Mouse (Mus musculus) ovary, postnatal 10 days (tissue): ENCODE results near the gene Arntl.

Experiments used
- DNase-seq: peaks from one replicate; pipeline ENCODE4 v3.0.0; 2022; ENCODE audit warnings: low spot score

Gene Arntl

DNA sequence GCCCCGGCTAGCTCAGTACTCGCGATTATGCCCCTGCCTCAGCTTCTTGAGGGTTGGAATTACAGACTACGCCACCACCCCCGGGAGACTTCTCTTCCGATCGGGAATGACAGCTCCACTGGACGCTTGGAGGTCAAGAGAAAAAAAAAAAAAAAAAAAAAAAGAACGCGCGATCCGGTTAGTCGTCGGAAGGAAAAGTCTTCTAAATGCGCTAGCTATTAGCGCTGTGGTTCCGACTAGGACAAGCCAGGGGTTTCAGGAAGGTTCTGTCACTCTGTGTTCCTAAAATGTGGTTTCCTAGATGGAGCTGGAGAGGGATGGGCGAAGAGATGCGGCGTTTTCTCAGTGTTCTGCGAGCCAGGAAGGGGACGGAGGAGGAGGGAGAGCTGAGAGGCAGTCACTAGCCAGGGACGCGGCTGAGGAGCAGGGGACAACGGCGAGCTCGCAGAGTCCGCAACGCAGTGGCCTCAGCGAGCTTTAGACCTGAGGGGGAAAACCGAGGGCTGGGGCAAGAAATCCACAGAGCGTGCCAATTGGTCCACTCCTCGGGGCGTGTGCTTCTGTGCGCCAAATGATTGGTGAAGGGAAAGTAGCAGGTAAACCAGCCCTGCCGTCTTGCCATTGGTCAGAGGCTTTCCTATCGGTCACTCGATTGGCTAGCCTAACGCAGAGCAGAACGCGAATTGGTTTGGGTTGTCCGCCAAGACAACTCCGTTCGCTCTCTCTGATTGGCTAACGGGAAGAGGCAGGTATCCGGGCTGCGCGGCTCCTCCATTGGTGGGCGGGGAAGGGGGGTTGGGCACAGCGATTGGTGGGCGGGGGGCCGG is at the start of gene Arntl:
TSS of gene Arntl (plus strand) at position 822 of the 827 bp plus-strand sequence.
- peak; percentile 81 for DNase-seq

DNA sequence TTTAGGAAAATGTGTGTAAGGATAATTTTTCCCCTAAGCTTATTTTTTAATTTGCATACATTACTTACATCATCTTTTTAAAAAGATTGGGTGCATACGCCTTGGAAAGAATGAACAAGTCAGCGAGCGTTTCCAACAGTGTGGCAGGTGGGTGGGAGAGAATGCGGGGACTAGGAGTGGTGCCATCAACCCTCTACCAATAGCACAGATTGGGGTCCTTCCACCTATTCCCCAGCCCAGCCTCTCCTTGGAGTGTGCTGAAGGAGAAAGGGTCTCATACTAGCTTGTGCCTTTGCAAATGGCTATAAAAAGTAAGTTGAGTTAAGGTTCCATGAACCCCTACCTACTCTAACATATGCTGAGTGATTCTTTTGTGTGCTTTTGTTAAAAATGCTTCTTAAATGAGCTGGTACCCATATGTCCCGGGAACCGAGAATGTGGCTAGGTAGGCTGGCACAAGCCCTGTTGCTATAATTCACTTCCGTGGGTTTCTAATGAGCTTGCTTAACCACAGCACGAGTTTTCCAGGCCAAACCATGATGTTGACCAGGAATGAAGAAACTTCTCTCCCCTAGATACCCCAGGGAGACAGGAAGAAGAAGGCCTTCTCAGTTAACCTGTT is 46.1 kb upstream of the Arntl start:
- DNase-seq = no peak

DNA sequence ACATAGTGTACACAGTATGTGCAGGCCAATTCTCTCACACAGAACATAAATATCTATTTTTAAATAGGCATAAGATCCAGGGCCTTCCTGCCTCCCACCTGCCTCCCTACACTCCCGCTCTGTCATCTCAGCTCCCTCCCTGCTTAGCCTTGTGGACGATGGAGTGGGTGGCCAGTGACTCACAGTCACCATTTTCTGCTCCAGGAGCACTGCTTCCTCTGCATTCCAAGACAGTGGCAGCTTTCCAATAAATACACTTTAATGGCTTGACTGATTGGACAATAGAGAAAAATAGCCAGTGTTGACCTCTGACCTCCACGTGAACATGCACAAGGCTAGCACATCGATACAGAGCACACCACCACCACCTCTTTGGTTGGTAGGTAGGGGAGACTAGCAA is 42.5 kb upstream of the Arntl start:
- no peak for DNase-seq

DNA sequence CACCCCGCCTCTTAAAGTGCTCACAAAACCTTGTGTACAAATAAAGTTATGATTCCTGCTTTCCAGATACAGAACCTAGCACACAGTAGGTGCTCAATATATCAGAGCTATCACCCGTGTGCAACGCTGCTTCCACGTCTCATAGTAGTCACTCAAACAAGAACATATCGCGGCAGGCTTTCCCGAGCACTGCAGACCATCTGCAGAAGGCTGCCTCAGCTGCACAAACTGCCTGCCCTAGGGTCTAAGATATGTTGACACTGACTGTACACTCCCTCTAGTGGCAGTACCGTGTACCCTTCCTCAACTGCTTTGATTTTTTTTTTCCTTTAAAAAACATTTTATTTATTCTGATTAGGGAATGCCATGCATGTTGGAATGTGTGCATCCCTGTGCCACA is 40.2 kb upstream of the Arntl start:
- DNase-seq = no peak

DNA sequence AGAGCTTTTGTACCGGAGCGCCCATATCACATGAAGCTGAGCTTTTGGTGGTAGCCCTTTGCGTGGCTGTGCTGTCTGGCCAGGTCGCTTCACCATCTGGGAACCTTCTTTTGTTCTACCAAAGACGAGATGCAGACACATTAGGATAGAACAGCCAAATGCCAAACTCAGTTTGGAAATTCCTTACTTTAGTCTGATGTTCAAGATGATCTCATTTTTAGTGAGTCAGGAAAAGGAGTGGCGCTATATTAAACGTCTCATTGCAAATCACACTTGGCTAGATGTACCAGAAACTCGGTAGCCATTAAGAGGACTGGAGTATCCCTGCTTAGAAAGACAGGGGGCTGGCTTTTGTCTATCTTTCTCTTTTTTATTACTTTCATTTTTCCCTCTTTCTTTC is 38.7 kb upstream of the Arntl start:
- DNase-seq = no peak

DNA sequence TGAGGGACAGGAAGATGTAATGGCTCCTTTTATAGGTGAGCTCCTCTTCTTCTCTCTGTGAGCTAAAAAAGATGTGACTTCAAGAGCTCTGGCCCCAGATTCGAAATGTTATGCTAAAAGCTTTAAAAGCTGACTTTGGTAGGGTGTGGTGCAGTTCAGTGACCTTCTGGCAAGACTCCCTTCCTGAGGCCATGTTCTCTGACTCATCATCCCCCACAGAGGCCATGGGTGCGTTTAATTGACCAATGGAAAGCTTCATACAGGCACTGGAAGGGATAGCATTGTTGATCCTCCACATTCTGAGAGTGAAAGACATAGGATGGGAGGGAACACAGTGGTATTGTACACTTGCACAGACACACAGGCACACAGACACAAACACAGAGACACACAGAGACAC is 34.8 kb upstream of the Arntl start:
- DNase-seq = no peak

DNA sequence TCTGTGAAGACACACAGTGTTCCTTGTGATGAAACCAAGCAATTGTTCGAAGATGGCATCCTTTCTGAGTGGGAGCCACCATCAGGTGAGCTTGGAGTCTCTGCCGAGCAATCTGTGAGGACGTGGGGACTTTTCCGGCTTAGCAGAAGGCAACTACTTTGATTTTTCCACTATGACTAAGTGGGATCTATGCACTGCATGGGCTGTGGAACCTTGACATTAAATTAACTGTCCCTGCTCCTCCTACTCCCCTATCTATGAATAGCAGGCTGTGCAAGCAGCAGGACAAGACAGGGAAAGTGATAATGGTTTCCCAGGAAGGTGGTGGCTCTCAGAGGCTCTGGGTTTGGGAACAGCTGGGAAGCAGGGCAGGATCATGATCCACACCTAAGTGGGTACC is 31.8 kb upstream of the Arntl start:
- DNase-seq = no peak

DNA sequence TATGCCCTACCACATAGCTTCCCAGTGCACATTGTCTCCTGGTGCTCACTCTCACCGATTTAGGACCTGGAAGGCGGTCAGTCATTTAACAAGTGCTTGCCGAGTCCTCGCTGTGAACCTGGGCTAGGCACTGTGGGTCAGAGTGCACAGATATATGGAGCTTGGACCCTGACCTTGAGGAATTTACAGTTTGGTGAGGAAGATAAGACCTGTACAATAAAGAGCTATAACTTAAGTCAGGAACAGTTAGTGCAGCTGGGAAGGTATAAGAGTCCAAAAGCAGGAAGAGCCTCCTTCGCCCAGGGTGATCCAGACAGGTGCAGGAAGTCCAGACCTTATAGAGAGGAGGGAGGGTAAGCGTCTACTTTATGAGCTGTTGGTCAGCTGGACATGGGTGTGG is 29.2 kb upstream of the Arntl start:
- no peak for DNase-seq

DNA sequence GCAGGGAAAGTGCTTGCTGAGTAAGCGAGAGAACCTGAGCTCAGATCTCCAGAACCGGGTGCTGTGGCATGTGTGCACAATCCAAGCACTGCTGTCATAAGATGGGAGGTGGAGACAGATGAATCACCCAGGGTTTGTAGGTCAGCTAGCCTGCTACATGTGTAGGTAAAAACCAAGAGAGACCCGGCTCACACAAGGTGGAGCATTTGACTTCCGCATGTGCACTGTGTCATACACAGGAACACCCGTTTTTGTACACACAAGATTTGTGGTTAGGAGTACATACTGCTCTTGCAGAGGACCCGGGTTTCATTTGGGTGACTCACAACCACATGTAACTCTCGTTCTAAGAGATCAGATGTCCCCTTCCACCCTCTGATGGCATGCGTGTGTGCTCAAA is 23.5 kb upstream of the Arntl start:
- no peak for DNase-seq

DNA sequence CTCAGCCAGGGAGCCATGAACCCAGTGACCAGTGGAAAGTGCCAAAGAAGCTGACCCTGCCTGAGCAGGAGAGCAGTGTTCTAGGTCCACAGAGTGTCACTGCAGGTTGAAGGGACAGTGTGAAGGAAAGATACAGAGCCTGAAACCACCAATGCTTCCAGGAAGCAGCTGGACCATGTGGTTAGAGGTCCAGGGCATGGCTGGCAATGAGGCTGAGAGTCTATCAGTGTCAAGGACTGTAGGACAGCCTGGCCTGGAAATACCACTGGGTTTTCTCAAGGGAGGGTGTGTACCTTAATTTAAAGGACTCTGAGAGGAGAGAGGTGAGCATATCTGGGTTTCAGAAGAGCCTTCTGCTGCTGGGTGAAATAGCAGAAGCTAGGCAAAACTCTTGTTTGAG is 22.2 kb upstream of the Arntl start:
- DNase-seq = no peak

DNA sequence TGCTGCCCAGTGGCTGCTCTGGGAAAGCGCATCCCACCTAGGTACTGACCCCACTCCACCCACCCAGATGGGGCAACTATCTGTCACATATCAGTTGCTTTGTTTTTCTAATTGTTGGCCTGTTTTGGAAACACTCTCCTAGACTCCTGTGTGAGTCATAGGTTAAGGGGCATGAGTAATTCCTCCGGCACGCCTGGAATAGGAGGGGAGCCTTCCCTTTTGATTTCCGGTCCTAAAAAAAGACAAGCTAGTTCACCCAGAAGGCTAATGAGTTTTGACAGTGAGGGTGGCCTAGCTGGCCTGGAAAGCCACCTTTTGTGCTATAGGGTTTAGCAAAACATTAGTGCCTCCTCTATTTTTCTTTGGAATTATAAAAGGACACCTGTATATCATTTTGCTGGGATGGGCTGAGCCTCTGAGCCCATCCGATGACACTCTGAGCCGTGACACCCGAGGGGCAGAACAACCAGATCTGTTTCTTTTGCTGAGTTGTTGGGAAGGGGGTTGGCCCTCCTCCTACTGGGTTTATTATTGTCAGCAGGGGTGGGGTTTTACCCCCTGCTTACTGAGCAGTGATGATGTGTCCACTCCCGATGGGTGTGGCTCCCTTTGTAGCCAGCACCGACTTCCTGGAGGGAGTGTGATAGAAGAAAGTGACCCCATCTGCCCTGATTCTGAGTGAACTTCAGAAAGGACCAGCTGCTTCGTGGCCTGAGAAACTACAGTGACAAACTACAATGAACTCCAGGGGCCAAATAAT is 21.0 kb upstream of the Arntl start:
- DNase-seq = no peak

DNA sequence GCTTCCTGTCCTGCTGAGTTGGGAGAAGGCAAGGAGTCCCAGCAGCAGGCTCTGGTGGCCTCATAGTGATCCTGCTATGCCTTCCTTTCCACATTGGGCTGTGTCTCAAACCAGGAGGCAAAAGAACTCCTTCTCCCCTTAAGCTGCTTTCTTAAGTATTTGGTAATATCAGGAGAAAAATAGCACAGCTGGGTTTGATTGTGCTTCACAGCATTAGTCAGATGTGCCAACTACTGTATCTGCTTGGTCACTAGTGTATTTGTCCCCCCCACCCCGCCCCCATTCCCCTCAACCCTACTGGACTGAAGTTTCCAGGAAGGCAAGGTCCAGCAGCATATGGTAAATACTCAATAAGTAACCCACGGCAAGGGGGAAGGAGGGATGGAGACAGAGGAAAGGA is 19.2 kb upstream of the Arntl start:
- DNase-seq = no peak

DNA sequence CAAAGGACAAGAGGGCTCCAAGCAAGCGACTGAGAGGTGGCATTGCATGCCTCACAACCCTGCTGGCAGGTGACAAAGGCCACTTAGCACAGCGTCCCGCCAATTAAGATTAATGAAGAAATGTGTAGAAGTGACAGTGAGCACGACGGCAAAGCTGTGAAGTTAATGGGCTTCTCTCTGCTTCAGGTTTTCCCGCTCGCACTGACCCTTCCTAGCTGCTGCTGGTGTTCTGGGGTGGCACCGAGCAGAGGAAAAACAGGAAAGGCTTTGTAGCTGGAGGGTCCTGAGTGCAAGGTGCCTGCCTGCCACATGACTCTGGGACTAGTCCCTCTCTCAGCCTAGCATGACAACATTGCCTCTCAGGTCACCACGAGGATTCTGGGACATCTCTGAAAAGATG is 18.7 kb upstream of the Arntl start:
- no peak for DNase-seq

DNA sequence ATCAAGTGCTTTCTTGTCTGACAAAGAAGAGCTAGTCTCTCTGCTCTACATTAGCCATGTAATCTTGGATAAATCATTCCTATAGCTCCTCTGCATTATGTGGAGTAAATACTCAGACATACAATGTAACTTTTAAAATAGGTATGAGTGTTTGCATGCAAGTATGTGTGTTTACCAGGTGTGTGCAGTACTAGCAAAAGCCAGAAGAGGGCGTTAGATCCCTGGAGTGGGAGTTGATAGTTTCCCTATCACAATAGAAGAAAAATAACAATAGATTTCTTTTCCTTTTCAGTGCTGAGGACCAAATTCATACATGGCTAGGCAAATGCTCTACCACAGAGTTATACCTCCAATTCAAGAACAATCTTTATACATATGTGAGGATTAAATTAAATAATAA is 15.5 kb upstream of the Arntl start:
- DNase-seq = no peak

DNA sequence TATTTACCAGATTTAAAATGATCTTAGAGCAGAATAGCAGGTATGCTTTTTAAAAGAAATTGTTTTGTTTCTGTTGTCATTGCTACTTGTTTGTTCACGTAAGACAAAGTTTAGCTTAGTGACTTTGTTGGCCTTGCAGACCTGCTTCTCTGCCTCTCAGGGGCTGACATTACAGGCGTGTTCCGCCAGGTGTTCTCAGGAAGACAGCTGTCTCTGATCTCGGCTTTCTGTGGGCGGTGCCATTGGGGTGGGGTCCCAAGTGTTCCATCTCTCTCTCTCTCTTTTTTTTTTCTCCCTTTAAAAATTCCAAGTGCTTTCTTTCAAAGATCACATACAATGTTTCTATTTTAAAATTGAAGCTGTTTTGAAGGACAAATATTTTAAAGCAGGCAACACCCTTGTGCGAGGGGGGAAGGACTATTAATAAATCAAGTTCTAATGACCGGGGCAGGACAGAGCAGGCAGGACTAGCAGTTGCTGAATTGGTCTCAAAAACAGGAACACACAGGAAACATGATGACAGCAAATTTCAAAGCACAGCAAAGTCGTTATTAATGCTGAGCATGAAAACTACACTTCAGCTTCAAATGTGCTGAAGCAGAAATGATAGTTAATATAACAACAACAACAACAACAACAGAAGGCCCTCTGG is 14.4 kb upstream of the Arntl start:
- DNase-seq = no peak

DNA sequence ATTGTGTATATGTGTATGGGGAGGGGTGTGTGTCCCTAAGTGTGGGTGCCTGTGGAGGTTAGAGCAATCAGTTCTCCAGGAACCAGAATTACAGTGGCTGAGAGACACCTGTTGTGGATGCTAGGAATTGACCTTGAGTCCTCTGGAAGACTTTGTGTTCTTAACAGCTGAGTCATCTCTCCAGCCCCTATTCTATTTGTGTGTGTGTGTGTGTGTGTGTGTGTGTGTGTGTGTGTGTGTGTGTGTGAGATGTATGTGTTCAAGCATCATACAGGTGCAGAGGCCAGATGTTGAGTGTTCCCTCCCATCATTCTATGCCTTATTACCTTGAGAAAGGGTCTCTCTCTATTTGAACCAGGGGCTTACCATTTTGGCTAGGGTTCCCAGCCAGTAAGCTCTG is 13.4 kb upstream of the Arntl start:
- DNase-seq = no peak

DNA sequence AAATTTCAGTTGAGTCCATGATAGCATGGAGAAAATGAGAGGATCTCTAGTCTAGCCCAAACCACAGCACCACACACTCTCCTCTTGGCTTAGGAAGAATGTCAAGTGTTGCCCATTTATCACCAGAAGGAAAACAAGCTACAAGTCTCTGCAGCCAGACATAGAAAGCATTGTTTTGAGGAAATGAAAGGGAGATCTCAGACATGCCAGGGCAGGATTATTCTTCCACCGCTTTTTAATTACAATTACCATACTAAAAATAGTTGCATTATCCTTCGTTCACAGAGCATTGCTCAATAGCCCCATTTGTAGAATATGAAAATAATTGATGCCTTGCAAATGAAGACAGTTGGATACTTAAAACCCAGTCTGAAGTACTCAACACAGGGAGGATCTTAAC is 12.0 kb upstream of the Arntl start:
- no peak for DNase-seq

DNA sequence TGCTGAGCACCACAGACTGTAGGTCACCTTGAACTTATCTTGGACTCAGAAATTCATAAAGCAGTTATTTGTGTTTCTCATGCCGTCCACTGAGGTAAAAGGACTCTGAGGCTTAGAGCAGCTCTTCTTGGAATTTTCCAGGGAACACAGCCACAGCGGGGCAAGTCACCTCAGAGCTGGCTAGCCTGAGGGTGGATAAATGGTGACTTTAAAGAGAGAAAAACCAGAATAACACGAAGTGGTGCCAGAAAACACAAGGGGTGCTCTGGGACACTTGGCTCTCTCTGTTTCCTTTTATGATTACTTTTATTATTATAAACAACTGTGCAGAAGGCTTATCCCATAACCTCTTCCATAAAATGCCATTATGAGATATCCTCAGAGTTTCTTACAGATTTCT is 11.1 kb upstream of the Arntl start:
- no peak for DNase-seq

DNA sequence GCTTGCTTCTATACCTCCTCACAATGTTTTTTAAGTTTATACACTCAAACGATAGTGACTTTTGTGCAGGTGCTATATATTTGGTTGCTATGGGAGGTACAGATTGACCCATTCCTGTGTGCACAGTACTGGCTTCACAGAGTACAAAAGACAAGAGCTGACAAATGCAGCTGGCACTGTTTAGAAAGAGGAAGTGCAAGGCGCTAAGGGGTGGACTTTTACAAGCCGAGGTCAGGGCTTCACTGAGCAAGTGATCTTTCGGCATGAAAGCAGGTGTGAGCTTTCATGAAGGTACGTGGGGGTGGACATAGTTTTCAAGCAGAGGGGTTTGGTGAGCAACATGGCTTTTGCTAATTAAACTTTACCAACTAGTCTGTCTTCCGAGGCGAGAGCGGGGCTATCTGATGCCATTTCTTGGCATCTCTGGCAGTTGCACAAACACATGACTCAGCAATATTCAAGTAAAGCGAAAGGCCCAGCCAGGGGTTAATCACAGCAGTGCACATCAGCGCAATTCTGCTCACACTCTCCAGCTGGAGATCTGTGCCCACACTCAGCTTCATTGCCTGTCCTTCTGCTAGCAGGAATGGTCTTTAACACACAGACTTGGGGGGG is 10.0 kb upstream of the Arntl start:
- DNase-seq = no peak

DNA sequence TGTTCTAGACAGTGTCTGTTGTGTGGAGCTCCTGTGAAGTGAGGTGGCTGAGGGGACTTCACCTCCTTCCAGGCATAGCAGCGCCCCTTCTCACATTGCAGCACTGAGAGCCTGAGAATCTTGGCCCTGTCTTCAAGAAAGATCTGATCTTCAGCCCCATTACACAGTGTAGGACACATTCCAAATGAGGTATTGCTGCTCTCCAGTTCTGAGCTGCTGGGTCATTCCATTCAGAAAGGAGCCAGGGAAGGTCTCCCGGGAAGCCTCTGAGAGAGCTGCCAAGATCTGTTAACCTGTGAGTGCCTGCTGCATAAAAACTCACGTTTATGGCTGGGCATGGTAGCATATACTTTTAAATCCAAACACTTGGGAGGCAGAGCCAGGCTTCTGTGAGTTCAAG is 5.7 kb upstream of the Arntl start:
- no peak for DNase-seq

DNA sequence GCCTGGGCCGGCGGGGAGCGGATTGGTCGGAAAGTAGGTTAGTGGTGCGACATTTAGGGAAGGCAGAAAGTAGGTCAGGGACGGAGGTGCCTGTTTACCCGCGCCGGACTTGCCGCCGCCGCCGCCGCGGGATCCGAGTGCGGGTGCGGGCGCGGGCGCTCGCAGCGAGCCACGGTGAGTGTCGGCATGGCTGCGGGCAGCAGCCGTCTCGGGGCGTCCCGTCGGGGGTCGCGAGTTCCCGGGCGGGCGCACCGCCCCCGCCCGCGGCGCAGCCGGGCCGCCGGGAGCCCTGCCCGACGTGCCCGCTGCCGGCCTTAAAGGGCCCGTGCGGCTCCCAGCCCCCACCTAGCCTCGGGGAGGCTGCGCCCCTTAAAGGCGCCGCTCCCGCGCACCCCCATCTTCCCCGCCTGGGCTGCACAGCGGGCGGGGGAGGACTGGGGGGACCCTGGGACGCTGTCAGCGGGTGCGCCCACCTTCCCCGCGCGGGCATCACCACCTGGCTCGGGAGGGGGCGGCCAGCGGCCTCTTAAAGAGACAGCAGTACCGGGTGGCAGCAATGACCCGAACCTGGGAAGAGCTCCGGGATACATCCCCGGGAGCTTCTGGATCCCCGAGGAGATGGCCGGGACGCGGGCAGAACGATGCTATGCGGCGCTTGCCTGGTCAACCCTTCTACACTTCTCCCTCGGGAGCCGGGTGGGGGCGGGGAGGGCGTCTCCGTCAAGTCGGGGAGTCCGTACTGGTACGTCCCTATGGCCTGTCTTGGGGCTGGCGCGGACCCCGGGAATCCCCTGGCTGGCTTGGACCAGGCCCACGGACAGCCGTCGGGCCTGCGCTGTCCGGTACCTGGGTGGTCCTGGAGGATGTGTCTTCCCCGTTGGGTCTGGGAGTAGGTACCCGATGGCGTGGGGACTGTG is 464 bp downstream of the Arntl start:
- peak; percentile 42 for DNase-seq
